ENCODE assay signal across 8 mouse cellular contexts in the genomic region with DNA sequence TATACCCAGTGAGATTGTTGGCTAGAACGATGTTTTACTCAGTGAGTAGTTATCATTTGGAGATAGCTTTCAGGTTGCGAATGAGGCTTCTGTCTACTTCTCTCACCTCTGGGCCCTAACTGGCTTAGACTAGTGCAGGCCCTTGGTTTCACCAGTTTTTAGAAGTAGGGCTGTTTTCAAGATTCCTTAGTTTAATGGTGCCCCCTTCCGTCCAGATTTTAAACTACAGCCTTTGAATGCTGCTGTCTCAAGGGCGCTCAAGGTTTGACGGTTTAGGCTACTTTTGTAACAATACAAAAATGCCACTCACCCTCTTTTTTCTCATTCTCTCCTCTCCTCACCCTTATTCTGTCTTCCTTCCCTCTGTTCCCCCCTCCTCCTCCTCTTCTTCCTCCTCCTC. TPM values are rescaled to one million over a fixed set of nuclear protein-coding genes. Genes with fewer than 3 reads are reported as not detected.
DNase-seq lines count a peak whose midpoint lies in the region; ATAC-seq lines count a peak whose summit lies in the region.

No protein-coding gene starts in this region.

- no peak overlapping the region for H3K4me3 ChIP-seq in kidney, embryonic 14.5 days (ENCODE audit: low read length)

- no peaks in the 10 kb centered on the region for H3K9me3 ChIP-seq in kidney, embryonic 14.5 days (ENCODE audit: control insufficient read depth, low read length)

- no peaks in the 10 kb centered on the region for H3K4me1 ChIP-seq in kidney, embryonic 14.5 days (ENCODE audit: control insufficient read depth, insufficient read depth, low read length)

- no peak for ATAC-seq in kidney, embryonic 14.5 days (ENCODE audit: low FRiP score, low TSS enrichment)

- no peak overlapping the region for H3K9ac ChIP-seq in kidney, embryonic 14.5 days (ENCODE audit: low read depth, low read length)

- 26% methylated on average over 5 of the region's 5 CpGs for WGBS in kidney, embryonic 14.5 days

- no peak overlapping the region for H3K27ac ChIP-seq in kidney, embryonic 14.5 days (ENCODE audit: low read depth, low read length)

- H3K4me2 ChIP-seq in kidney, embryonic 14.5 days (replicated peaks; ENCODE audit: low read depth, low read length): no peak overlapping the region

- intact Hi-C loops in heart, postnatal 14 days (cut with DNase I): loop anchor here (1.0 kb wide), 1 partner anchor 66 kb away; no protein-coding TSS in a partner anchor

- no peaks in the 10 kb centered on the region for H3K36me3 ChIP-seq in kidney, embryonic 14.5 days (ENCODE audit: control insufficient read depth, insufficient read depth, low read length)
- H3K36me3 ChIP-seq in splenic B cell, adult 2 months (ENCODE audit: control insufficient read depth, insufficient read depth, low read length, poor library complexity, severe bottlenecking): no peaks in the 10 kb centered on the region

- peak; percentile 47 for DNase-seq in kidney, adult 11 months
- peak; percentile 30 for DNase-seq in adrenal gland, adult 8-10 months
- DNase-seq in embryo, embryonic 11 days: peak; percentile 81
- DNase-seq in heart, postnatal 14 days: peak; percentile 62 to 79
- DNase-seq in layer of hippocampus, postnatal 10 days (ENCODE audit: low spot score in 2 of 2): peak; percentile 80 to 83
- peak; percentile 64 for DNase-seq in lung, postnatal 25 days (ENCODE audit: low spot score)
- DNase-seq in splenic B cell, adult 2 months (ENCODE audit: low read depth, low spot score): peak; percentile 49

- H3K27me3 ChIP-seq in kidney, embryonic 14.5 days (ENCODE audit: control insufficient read depth, insufficient read depth, low read length): no peaks in the 10 kb centered on the region
- no peaks in the 10 kb centered on the region for H3K27me3 ChIP-seq in splenic B cell, adult 2 months (ENCODE audit: control insufficient read depth, insufficient read depth, low read length, poor library complexity, severe bottlenecking)

RNA-seq across cellular contexts. Expression of a gene that starts 5.5 kb away (rescaled TPM):
- polyA plus RNA-seq in kidney, embryonic 14.5 days (2014; fragmentation: Nextera tagmentation; extraction: Ambion mirVana): not detected in 2 replicates
- not detected for total RNA-seq in adrenal gland, adult 8-10 months (2022)
- not detected for total RNA-seq in heart, postnatal 14 days (2021)
- total RNA-seq in layer of hippocampus, postnatal 10 days (2021): not detected

RNA-seq across cellular contexts. Expression of a gene that starts 46.7 kb away (rescaled TPM):
- polyA plus RNA-seq in kidney, embryonic 14.5 days (2014; fragmentation: Nextera tagmentation; extraction: Ambion mirVana): not detected in 2 replicates
- not detected for total RNA-seq in adrenal gland, adult 8-10 months (2022)
- not detected for total RNA-seq in heart, postnatal 14 days (2021)
- total RNA-seq in layer of hippocampus, postnatal 10 days (2021): not detected

Comparison
In these comparisons a context has a peak if more than half of its experiments do, and no peak if none do; other contexts are left out.
1. DNase-seq: peak in every context shown above with its lines; median percentile 82 in layer of hippocampus, postnatal 10 days; 81 in embryo, embryonic 11 days; 70 in heart, postnatal 14 days; 64 in lung, postnatal 25 days; 49 in splenic B cell, adult 2 months; 47 in kidney, adult 11 months; 30 in adrenal gland, adult 8-10 months.